Mouse (Mus musculus): ENCODE data around the gene Pkig.

- no peak for TF ChIP-seq MAX (IDR thresholded peaks at IDR 0.05; ENCODE audit: low read length)
- TF ChIP-seq CTCF (IDR thresholded peaks at IDR 0.05 in 2 of 3, conservative IDR thresholded peaks at IDR 0.05 in 1 of 3; ENCODE audit: control insufficient read depth in 1 of 3, insufficient read depth in 1 of 3, low read depth in 2 of 3, low read length in 3 of 3, poor library complexity in 1 of 3, severe bottlenecking in 1 of 3) = no peak
- no peak for TF ChIP-seq MYC (IDR thresholded peaks at IDR 0.05; ENCODE audit: low read depth, low read length)
- TF ChIP-seq MXI1 (IDR thresholded peaks at IDR 0.05; ENCODE audit: low read depth, low read length) = no peak
- TF ChIP-seq ETS1 (IDR thresholded peaks at IDR 0.05; ENCODE audit: low read depth, low read length) = no peak
- TF ChIP-seq CHD2 (IDR thresholded peaks at IDR 0.05; ENCODE audit: low read length) = no peak
- TF ChIP-seq POLR2A (IDR thresholded peaks at IDR 0.05; ENCODE audit: control insufficient read depth in 1 of 2, insufficient read depth in 1 of 2, low read depth in 1 of 2, low read length in 2 of 2, poor library complexity in 1 of 2) = no peak
- TF ChIP-seq TAL1 (IDR thresholded peaks at IDR 0.05; ENCODE audit: low read length) = no peak
- no peak for TF ChIP-seq POLR2AphosphoS5 (IDR thresholded peaks at IDR 0.05; ENCODE audit: borderline replicate concordance, low read depth, low read length)
- TF ChIP-seq RCOR1 (IDR thresholded peaks at IDR 0.05; ENCODE audit: low read depth, low read length) = no peak
- no peak for TF ChIP-seq USF1 (IDR thresholded peaks at IDR 0.05; ENCODE audit: low read depth, low read length)
These were observed 77.0 kb downstream of the Pkig start for GRCm38 (mm10) chr2:163735163-163735562.
